Mouse (Mus musculus) heart, embryonic 15.5 days (tissue): ENCODE measurements around the gene Axdnd1. TPM values are rescaled to one million over a fixed set of nuclear protein-coding genes. Genes with fewer than 3 reads are reported as not detected.
A peak's percentile ranks its signal among the peaks of the same experiment; 100 is the strongest.

ENCODE experiments used
- ATAC-seq: fragments of 200-750 bp; cut with Nextera tagmentation; replicated peaks from 2 replicates; pipeline ENCODE4 v1.8.0; 2017; ENCODE audit warnings: low read depth, moderate TSS enrichment; ENCODE audit not compliant: insufficient number of reproducible peaks, insufficient read depth, low FRiP score
- H3K27ac ChIP-seq: fragments of 300-500 bp; sonication (generic); 2 replicates; pipeline ENCODE4 v1.5.1; 2015; ENCODE audit warnings: mild to moderate bottlenecking, inconsistent platforms
- H3K27me3 ChIP-seq: fragments of 300-500 bp; sonication (generic); 2 replicates; pipeline ENCODE4 v1.6.1; 2015; ENCODE audit warnings: inconsistent platforms
- H3K36me3 ChIP-seq: fragments of 300-500 bp; sonication (generic); 2 replicates; pipeline ENCODE4 v1.6.1; 2015; ENCODE audit warnings: mild to moderate bottlenecking, inconsistent platforms
- H3K4me1 ChIP-seq: fragments of 300-500 bp; sonication (generic); replicated peaks from 2 replicates; pipeline ENCODE4 v1.6.1; 2015; ENCODE audit warnings: inconsistent platforms
- H3K4me2 ChIP-seq: fragments of 300-500 bp; sonication (generic); 2 replicates; pipeline ENCODE4 v1.6.1; 2015; ENCODE audit warnings: inconsistent platforms, mild to moderate bottlenecking, moderate library complexity
- H3K4me3 ChIP-seq: fragments of 300-500 bp; sonication (generic); 2 replicates; pipeline ENCODE4 v1.5.1; 2015; ENCODE audit warnings: mild to moderate bottlenecking, inconsistent platforms
- H3K9ac ChIP-seq: fragments of 300-500 bp; sonication (generic); 2 replicates; pipeline ENCODE4 v1.6.1; 2015; ENCODE audit warnings: mild to moderate bottlenecking, inconsistent platforms
- H3K9me3 ChIP-seq: fragments of 300-500 bp; sonication (generic); replicated peaks from 2 replicates; pipeline ENCODE4 v1.6.1; 2016; ENCODE audit warnings: inconsistent platforms
- WGBS: fragments of 180-500 bp; shearing (Covaris S2); methylation state at CpG from one replicate; pipeline ENCODE4 v1.1.7; 2015; ENCODE audit warnings: mixed read lengths; 5-methylcytosine and 5-hydroxymethylcytosine counted together
- polyA plus RNA-seq: library from polyadenylated mRNA; unstranded; fragments of >200 nt; fragmentation: Nextera tagmentation; extraction: Ambion mirVana; gene quantifications from 2 replicates; pipeline ENCODE4 v1.2.1, GENCODE M21; 2015

The Axdnd1 gene
- 0.14 and 0.24 TPM in 2 replicates for polyA plus RNA-seq

GRCm38 (mm10) chr1:156420671-156421297, at the start of gene Axdnd1:
TSS of gene Axdnd1 (minus strand) at chr1:156421159.
- Histone ChIP-seq H3K4me3 (peak within 1 kb of the TSS; percentile 59), H3K9me3 (no peaks in the 10 kb centered on the region), H3K27me3 (no peaks in the 10 kb centered on the region), H3K9ac (peak within 1 kb of the TSS; percentile 47), H3K4me2 (peak within 1 kb of the TSS; percentile 69), H3K4me1 (0 out of 2 replicates have a peak, but pooled peaks cover 6% of the 10 kb centered on the region), H3K36me3 (no peaks in the 10 kb centered on the region), H3K27ac (peak within 1 kb of the TSS; percentile 46)
- ATAC-seq, result peak; percentile 83
- under 1% methylated on average over 44 of the region's 44 CpGs for WGBS

GRCm38 (mm10) chr1:156470557-156470956, 49.6 kb upstream of the Axdnd1 start:
- no peak for ATAC-seq
- Histone ChIP-seq H3K4me2 (no peak overlapping the region), H3K4me1 (peaks cover 27% of the 10 kb centered on the region), H3K4me3 (no peak overlapping the region), H3K9me3 (no peaks in the 10 kb centered on the region), H3K9ac (no peak overlapping the region), H3K27ac (no peak overlapping the region), H3K27me3 (no peaks in the 10 kb centered on the region), H3K36me3 (peaks cover 11% of the 10 kb centered on the region)
- WGBS, result 48% methylated on average over 7 of the region's 7 CpGs

- peaks cover 13% of the 10 kb centered on the region for H3K36me3 ChIP-seq
- H3K27ac ChIP-seq, result no peak overlapping the region
- WGBS, result 65% methylated on average over 3 of the region's 3 CpGs
- no peak overlapping the region for H3K9ac ChIP-seq
- H3K4me2 ChIP-seq, result no peak overlapping the region
- no peak for ATAC-seq
- no peak overlapping the region for H3K4me3 ChIP-seq
- no peaks in the 10 kb centered on the region for H3K9me3 ChIP-seq
- H3K4me1 ChIP-seq, result peaks cover 27% of the 10 kb centered on the region
- no peaks in the 10 kb centered on the region for H3K27me3 ChIP-seq
Measured at GRCm38 (mm10) chr1:156468576-156468975, 47.6 kb upstream of the Axdnd1 start.

GRCm38 (mm10) chr1:156467655-156468255, 46.8 kb upstream of the Axdnd1 start:
- Histone ChIP-seq H3K9ac (no peak overlapping the region), H3K4me3 (no peak overlapping the region), H3K27ac (no peak overlapping the region), H3K9me3 (no peaks in the 10 kb centered on the region), H3K27me3 (no peaks in the 10 kb centered on the region), H3K4me1 (peaks cover 22% of the 10 kb centered on the region), H3K4me2 (no peak overlapping the region), H3K36me3 (peaks cover 13% of the 10 kb centered on the region)
- 80% methylated on average over 12 of the region's 12 CpGs for WGBS
- ATAC-seq, result no peak

- Histone ChIP-seq H3K9ac (no peak overlapping the region), H3K27me3 (no peaks in the 10 kb centered on the region), H3K4me1 (peaks cover 18% of the 10 kb centered on the region), H3K4me2 (no peak overlapping the region), H3K27ac (no peak overlapping the region), H3K4me3 (no peak overlapping the region), H3K9me3 (no peaks in the 10 kb centered on the region), H3K36me3 (peaks cover 13% of the 10 kb centered on the region)
- 83% methylated on average over 9 of the region's 9 CpGs for WGBS
- no peak for ATAC-seq
Measured at GRCm38 (mm10) chr1:156464963-156465362, 44.0 kb upstream of the Axdnd1 start.

GRCm38 (mm10) chr1:156463981-156464853, 43.3 kb upstream of the Axdnd1 start:
- H3K4me3 ChIP-seq, result no peak overlapping the region
- H3K9me3 ChIP-seq, result no peaks in the 10 kb centered on the region
- H3K9ac ChIP-seq, result no peak overlapping the region
- WGBS, result 76% methylated on average over 8 of the region's 8 CpGs
- H3K4me1 ChIP-seq, result peaks cover 19% of the 10 kb centered on the region
- H3K36me3 ChIP-seq, result peaks cover 13% of the 10 kb centered on the region
- ATAC-seq, result no peak
- H3K27me3 ChIP-seq, result no peaks in the 10 kb centered on the region
- no peak overlapping the region for H3K27ac ChIP-seq
- no peak overlapping the region for H3K4me2 ChIP-seq

GRCm38 (mm10) chr1:156462273-156462991, 41.5 kb upstream of the Axdnd1 start:
- Histone ChIP-seq H3K4me2 (no peak overlapping the region), H3K4me1 (peaks cover 8% of the 10 kb centered on the region), H3K9me3 (no peaks in the 10 kb centered on the region), H3K36me3 (peaks cover 13% of the 10 kb centered on the region), H3K9ac (no peak overlapping the region), H3K27ac (no peak overlapping the region), H3K4me3 (no peak overlapping the region), H3K27me3 (no peaks in the 10 kb centered on the region)
- ATAC-seq, result no peak
- WGBS, result 60% methylated on average over 12 of the region's 12 CpGs

GRCm38 (mm10) chr1:156461036-156461435, 40.1 kb upstream of the Axdnd1 start:
- H3K27ac ChIP-seq, result no peak overlapping the region
- peaks cover 8% of the 10 kb centered on the region for H3K4me1 ChIP-seq
- peaks cover 7% of the 10 kb centered on the region; the same call in 1 of the 2 replicates for H3K36me3 ChIP-seq
- H3K9me3 ChIP-seq, result no peaks in the 10 kb centered on the region
- no peaks in the 10 kb centered on the region for H3K27me3 ChIP-seq
- no peak for ATAC-seq
- no peak overlapping the region for H3K4me3 ChIP-seq
- H3K4me2 ChIP-seq, result no peak overlapping the region
- WGBS, result 80% methylated on average over 6 of the region's 6 CpGs
- H3K9ac ChIP-seq, result no peak overlapping the region

- Histone ChIP-seq H3K4me1 (peaks cover 8% of the 10 kb centered on the region), H3K36me3 (peaks cover 2% of the 10 kb centered on the region; the same call in 1 of the 2 replicates), H3K9ac (no peak overlapping the region), H3K9me3 (no peaks in the 10 kb centered on the region), H3K4me2 (no peak overlapping the region), H3K27ac (peak overlapping the region; percentile 44), H3K27me3 (no peaks in the 10 kb centered on the region), H3K4me3 (no peak overlapping the region)
- WGBS, result 86% methylated on average over 4 of the region's 4 CpGs
- ATAC-seq, result no peak
Measured at GRCm38 (mm10) chr1:156460216-156460615, 39.3 kb upstream of the Axdnd1 start.

GRCm38 (mm10) chr1:156459690-156460089, 38.7 kb upstream of the Axdnd1 start:
- peak overlapping the region; percentile 44 for H3K27ac ChIP-seq
- H3K9ac ChIP-seq, result no peak overlapping the region
- H3K9me3 ChIP-seq, result no peaks in the 10 kb centered on the region
- peaks cover 8% of the 10 kb centered on the region for H3K4me1 ChIP-seq
- no peak overlapping the region for H3K4me3 ChIP-seq
- no peak overlapping the region for H3K4me2 ChIP-seq
- 43% methylated on average over 3 of the region's 3 CpGs for WGBS
- H3K36me3 ChIP-seq, result 0 out of 2 replicates have a peak, but pooled peaks cover 2% of the 10 kb centered on the region
- ATAC-seq, result 0 out of 2 replicates have a peak, but pooled peaks have one; percentile 31
- no peaks in the 10 kb centered on the region for H3K27me3 ChIP-seq
